Mouse (Mus musculus) effector memory CD4-positive, alpha-beta T cell, adult 5 months (primary cell): ENCODE data around the gene Vmn2r40. TPM values are rescaled to one million over a fixed set of nuclear protein-coding genes. Genes with fewer than 3 reads are reported as not detected.

Experiments used
- polyA plus RNA-seq: library from polyadenylated mRNA; unstranded; fragments of 100-300 nt; shearing (Covaris generic); gene quantifications from one replicate; pipeline ENCODE4 v1.2.1, GENCODE M21; 2017

Vmn2r40 gene
- not detected for polyA plus RNA-seq

DNA sequence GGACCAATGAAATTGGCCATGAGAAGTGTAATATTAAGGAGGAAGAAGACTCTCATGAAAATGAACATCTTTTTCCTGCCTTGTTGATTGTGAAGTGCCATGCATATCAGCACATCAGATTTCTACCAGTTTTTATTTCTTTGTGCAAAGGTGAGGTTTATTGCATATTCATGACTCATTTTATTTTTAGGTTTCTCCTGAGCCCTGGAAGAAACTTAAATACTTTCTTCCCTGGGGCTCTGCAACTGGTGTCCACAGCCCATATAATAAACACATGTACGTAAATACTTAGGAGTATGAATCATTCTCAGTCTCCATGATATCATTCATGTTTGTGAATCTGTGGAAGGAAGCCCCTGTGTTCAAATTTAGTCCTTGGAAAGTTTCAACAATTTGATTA, at the start of gene Vmn2r40:
TSS of gene Vmn2r40 (minus strand) at position 101 of the 400 bp plus-strand sequence.

Other genes starting within 250 kb of the Vmn2r40 start
- gene Vmn2r39, start 99.4 kb upstream of the Vmn2r40 start, polyA plus RNA-seq, result 0.32 TPM
- gene Vmn2r38, start 166.4 kb upstream of the Vmn2r40 start, polyA plus RNA-seq, result not detected